Mouse (Mus musculus): ENCODE measurements around the gene Rpl11.
"Not testable (repeated sequence)": the region's sequence is repeated elsewhere in the genome, so short reads cannot be mapped to it uniquely, and the experiment has no call there.

Rpl11 gene

DNA sequence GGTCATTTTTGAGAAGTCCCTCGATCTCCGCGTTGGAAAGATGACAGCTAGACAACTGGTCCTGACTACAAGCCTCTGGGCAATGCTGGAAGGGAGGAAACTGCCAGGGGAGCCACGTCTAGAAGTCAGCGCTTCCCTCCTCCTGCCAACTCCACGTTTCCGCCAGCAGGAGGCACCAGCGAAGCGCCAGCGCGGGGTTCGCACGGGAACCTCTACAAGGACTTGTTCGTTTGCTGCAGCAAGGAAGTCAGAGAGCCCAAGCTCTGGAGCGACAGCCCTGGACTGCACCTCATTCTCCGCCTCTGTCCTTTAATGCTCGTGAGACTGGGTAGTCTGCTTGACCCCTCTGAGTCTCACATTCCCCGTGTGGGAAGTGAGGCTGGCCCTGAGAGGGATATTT is 16.7 kb upstream of the Rpl11 start:
- DNase-seq = peak; percentile 66

DNA sequence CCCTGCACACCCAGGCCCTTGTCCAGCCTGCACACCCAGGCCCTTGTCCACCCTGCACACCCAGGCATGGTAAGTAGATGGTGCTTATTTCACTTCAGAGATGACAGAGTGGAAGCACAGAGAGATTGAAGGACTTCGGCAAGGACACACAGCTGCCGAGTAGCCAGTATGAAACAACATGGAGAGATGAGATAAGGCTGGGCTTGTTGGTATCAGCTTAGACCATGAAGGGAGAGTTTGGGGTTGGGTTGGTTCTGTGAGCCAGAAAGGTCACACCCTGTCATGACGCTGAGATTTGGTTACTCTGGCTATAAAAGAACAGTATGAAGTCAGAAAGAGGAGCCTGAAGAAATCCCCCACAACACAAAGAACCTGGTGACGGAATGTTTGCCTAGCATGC is 16.1 kb upstream of the Rpl11 start:
- no peak for DNase-seq

DNA sequence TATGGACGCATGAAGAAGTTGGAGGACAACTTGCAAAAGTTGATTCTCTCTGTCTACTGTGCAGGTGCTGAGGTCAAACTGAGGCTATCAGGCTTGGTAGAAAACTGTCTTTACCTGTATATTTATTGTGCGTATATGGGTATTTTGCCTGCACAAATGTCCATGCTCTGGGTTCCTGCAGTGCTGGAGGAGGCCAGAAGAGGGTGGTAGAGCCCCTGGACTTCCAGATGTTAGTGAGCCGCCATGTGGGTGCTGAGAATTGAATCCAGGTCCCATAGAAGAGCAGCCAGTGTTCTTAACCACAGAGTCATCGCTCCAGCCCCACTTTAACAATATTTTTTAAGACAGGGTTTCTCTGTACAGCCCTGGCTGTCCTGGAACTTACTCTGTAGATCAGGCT is 9.9 kb upstream of the Rpl11 start:
- no peak for DNase-seq

- DNase-seq = not testable (repeated sequence)
These were observed 6.7 kb upstream of the Rpl11 start for GRCm38 (mm10) chr4:136059800-136060488.

DNA sequence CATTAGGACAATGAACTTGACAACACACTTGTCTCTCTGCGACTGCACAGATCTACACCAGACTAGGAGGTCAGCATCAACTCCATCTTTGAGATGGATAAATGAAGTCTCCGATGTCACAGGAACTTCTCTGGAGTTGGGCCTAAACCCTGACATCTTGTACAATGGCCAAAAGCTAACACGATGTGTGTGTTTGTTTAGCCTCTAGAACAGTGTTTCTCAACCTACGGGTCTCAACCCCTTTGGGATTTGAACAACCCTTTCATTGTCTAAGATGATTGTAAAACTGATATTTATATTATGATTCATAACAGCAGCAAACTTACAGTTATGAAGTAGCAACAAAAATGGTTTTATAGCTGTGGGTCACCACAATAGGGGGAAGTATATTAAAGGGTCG is 4.7 kb upstream of the Rpl11 start:
- DNase-seq = no peak

GRCm38 (mm10) chr4:136056030-136056429 is 2.8 kb upstream of the Rpl11 start:
- DNase-seq = no peak

- no peak for DNase-seq
These were observed 615 bp upstream of the Rpl11 start for GRCm38 (mm10) chr4:136053843-136054242.

GRCm38 (mm10) chr4:136052534-136053246 is 538 bp downstream of the Rpl11 start:
- DNase-seq = no peak

DNA sequence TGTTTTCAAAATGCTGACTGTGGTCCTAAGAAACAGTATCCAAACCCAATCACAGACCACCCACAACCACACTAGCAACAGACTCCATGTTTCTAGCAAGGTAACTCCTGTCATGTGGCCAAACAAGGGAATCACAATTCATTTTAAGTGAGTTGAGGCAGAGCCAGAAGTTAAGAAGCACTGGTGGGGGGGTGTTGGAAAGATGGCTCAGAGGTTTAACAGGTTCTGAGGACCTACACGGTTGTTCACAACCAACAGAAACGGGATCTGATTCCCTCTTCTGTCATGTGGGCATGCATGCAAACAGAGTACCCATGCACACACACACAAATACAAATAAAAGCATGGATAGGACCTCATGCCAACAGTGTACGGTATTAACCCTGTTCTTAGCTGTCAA is 1.2 kb downstream of the Rpl11 start:
- no peak for DNase-seq

DNA sequence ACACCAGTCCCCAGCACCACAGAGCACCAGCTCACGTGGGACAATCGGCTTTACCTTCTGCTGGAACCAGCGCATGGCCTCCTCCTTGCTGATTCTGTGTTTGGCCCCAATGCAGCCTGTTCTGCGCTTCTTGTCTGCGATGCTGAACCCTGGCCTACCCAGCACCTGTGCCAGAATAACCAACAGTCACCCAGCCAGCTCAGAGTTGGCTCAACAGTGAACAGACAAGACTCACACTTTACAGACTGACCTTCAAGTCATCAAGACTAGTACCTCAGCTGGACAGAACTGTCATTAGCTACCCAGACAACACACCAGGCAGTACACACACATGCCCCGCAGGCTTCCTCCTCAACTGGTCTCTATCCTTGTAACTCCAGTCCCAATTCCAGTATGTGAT is 3.0 kb downstream of the Rpl11 start:
- DNase-seq = no peak

GRCm38 (mm10) chr4:136048291-136049032 is 4.8 kb downstream of the Rpl11 start:
- DNase-seq = peak; percentile 25

GRCm38 (mm10) chr4:136047626-136048025 is 5.6 kb downstream of the Rpl11 start:
- no peak for DNase-seq

- DNase-seq = no peak
These were observed 6.3 kb downstream of the Rpl11 start for GRCm38 (mm10) chr4:136046888-136047287.

DNA sequence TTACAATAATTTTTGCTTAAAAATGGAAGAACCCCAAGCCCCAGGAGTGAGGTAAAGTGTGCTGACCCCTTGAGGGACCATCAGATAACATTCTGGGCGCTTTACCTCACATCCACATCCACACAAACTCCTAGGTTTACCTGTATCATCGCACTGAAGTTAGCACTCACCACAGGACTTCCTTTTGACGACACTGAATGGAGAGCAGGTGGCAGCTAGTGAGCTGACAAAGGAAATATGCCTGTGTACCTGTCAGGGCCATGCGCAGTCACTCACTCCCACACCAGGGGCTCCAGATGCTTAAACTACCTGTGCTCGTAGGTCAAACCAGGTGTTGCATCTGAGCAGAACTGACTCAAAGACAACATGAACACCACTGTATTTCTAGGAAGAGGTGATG is 8.1 kb downstream of the Rpl11 start:
- DNase-seq = no peak

DNA sequence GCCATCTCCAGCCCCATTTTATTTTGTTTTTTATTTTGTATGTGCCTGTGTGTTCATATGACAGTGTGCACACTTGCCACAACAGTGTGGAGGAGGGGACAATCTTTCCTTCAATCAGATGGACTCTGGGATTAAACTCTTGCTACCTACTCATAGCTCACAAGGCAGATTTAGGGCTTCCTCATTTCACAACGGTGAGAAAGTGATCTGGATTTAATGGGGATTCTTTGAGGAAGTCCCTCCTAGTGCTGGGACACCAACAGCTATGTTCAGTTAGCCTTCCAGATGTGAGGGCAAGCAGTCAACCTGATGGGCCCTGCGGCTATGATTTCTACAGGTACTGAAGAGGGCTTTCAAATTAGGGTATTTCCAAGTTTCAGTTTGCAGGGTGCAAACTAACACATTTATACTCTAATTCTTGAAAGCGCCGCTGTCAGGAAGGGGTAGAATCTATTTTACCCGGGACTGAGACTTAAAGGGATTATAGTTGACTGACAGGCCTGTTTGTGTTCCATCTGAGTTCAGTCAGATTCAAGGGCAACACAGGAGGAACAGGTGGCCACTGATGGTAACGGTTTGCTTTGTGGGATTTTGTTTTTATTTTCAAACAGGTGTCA is 9.3 kb downstream of the Rpl11 start:
- no peak for DNase-seq

GRCm38 (mm10) chr4:136035078-136035477 is 18.1 kb downstream of the Rpl11 start:
- DNase-seq = no peak

DNA sequence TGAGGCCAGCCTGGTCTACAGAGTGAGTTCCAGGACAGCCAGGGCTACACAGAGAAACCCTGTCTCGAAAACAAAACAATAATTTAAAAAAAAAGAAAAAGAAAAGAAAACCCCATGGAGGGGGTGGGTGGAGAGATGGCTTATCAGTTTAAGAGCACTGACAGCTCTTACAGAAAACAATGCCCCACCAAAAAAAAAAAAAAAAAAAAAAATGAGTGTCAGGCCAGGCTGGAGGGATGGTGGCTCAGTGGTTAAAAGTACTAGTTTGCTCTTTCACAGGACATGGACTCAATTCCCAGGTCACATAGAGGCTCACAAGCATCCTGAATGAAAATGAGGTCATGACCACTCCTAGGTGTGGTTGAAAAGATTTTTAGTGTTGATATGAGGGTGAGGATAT is 20.0 kb downstream of the Rpl11 start:
- no peak for DNase-seq

DNA sequence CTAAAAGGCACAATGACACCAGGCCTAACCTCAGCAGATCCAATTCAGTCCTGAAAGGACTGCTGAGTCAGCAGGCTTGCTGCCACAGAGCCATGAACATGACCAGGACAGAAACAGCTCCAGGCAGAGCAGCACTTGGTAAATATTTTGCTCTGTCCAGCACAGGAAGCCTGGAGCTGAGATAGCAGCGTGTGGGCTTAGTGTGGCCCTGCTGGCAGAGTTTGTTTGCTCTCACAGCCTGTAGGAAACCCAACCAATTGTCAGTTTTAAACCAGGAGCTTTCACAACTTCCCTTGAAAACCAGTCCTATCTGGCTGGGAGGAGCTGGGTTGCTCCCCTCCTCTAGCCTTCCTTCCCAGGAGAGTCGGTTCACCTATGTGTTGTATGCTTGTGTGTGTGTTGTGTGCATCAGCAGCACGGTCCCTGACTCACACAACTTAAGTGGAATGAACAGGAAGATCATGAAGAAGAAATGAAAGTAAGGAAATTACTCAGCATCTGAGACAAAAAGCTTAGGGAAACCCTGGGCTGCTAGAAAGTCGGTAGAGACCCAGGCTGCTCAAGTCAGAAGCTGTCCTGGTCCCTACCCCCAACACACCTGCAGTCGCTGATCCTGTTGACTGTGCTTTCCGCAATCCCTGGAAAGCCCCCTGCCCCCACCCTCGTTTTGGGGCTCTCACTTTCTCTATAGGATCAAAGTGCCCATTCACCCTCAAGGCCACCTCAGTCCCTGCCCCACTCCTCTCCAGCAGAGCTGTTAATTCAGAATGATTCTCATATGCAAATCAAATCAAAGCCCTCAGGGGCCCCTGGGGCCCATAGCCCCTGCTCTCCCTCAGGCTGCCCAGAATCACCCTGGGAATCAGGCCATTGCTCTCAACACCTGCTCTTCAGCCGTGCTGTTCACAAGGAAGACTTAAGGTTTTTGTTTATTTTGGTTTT is 22.0 kb downstream of the Rpl11 start:
- peak; percentile 40 for DNase-seq

DNA sequence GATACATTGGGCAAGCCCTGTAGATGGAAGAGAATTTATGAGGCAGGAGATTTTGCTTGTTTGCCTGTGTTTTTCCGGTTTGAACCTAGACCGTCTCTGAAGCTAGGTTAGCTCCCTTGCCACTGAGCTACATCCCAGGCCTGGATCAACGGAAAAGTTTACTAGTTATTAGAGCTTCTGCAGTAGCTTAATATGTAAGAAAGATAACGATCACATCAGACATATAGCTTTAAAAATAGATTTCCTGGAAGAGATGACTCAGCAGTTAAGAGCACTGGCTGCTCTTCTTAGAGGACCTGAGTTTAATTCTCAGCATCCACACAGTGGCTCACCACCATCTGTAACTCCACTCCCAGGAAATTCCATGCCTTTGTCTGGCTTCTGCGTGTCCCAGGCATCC is 24.5 kb downstream of the Rpl11 start:
- no peak for DNase-seq

DNA sequence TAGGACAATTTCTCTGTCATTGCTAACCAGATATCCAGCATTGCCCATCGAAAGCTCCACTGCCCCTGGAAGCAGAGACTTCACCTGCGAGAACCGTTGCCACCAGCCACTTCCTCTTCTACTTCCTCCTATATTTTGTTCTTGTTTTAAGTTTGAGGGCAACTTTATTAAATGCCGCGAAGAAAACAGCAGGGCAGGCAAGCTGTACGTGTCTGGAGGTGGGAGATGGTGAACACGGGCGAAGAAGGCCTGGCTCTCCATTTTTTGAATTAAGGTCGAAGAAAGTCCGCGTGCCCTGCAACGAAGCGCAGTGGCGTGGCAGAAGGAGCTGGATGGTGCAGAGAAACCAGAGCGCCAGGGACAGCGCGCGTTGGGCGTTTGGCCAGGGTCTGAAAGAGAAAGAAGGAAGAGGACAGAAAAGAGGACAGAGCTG is 25.1 kb downstream of the Rpl11 start:
- DNase-seq = no peak

GRCm38 (mm10) chr4:136027416-136028131 is 25.7 kb downstream of the Rpl11 start:
- DNase-seq = peak; percentile 43

GRCm38 (mm10) chr4:136025350-136025749 is 27.9 kb downstream of the Rpl11 start:
- no peak for DNase-seq

All from kidney, adult 11 months (tissue).